Mouse (Mus musculus) embryonic fibroblast, embryonic 13.5 days (primary cell): ENCODE data around the gene Cenpe. TPM values are rescaled to one million over a fixed set of nuclear protein-coding genes. Genes with fewer than 3 reads are reported as not detected.
"Not testable (repeated sequence)": the region's sequence is repeated elsewhere in the genome, so short reads cannot be mapped to it uniquely, and the experiment has no call there.

ENCODE experiments used
- H3K27ac ChIP-seq: 2 replicates; pipeline ENCODE4 v1.5.1; 2012; ENCODE audit warnings: low read length, control low read depth, inconsistent platforms; ENCODE audit not compliant: insufficient read depth
- H3K4me1 ChIP-seq: 2 replicates; pipeline ENCODE4 v1.6.1; 2011; ENCODE audit warnings: low read length; ENCODE audit not compliant: control insufficient read depth, insufficient read depth
- H3K4me3 ChIP-seq: 2 replicates; pipeline ENCODE4 v1.5.1; 2011; ENCODE audit warnings: mild to moderate bottlenecking, control low read depth, low read length; ENCODE audit not compliant: insufficient read depth
- CTCF ChIP-seq: IDR thresholded peaks from 2 replicates; pipeline ENCODE4 v1.5.1; 2011; ENCODE audit warnings: mild to moderate bottlenecking, control low read depth, low read length, moderate library complexity, borderline replicate concordance; ENCODE audit not compliant: insufficient read depth
- POLR2A ChIP-seq: IDR thresholded peaks from 2 replicates; pipeline ENCODE4 v1.6.1; 2011; ENCODE audit warnings: low read depth, mild to moderate bottlenecking, control low read depth, low read length, moderate library complexity
- polyA plus RNA-seq: library from polyadenylated mRNA; stranded (reverse); fragments of >200 nt; gene quantifications from 2 replicates; pipeline ENCODE4 v1.2.4, GENCODE M21; 2011; ENCODE audit warnings: low read depth; ENCODE audit not compliant: missing spikeins, insufficient read length

Cenpe gene
- 32.3 and 46.1 TPM in 2 replicates for polyA plus RNA-seq

GRCm38 (mm10) chr3:135211805-135212657 is at the start of gene Cenpe:
Gene Cenpe, plus strand, starts transcription at chr3:135212537.
- H3K27ac ChIP-seq: peak within 1 kb of the TSS; percentile 89
- TF ChIP-seq CTCF: no peak
- TF ChIP-seq POLR2A: peak; percentile 34; the same call in 1 of the 2 replicates
- H3K4me1 ChIP-seq: peaks cover 4% of the 10 kb centered on the region; the same call in 1 of the 2 replicates
- H3K4me3 ChIP-seq: peak within 1 kb of the TSS; percentile 91

GRCm38 (mm10) chr3:135171898-135172446 is 40.4 kb upstream of the Cenpe start:
- no peak overlapping the region for H3K27ac ChIP-seq
- TF ChIP-seq POLR2A (no peak), CTCF (no peak)
- H3K4me3 ChIP-seq: no peak overlapping the region
- no peaks in the 10 kb centered on the region for H3K4me1 ChIP-seq

GRCm38 (mm10) chr3:135191861-135192260 is 20.5 kb upstream of the Cenpe start:
- Histone ChIP-seq H3K4me1 (no peaks in the 10 kb centered on the region), H3K27ac (no peak overlapping the region), H3K4me3 (no peak overlapping the region)
- no peak for TF ChIP-seq CTCF
- no peak for TF ChIP-seq POLR2A

- not testable (repeated sequence) for H3K27ac ChIP-seq, H3K4me1 ChIP-seq, H3K4me3 ChIP-seq
Measured at GRCm38 (mm10) chr3:135198051-135198450, 14.3 kb upstream of the Cenpe start.

GRCm38 (mm10) chr3:135200409-135201303 is 11.7 kb upstream of the Cenpe start:
- Histone ChIP-seq H3K4me3 (no peak overlapping the region), H3K27ac (no peak overlapping the region), H3K4me1 (no peaks in the 10 kb centered on the region)
- TF ChIP-seq POLR2A (no peak), CTCF (no peak)

- Histone ChIP-seq H3K27ac (no peak overlapping the region), H3K4me3 (no peak overlapping the region), H3K4me1 (no peaks in the 10 kb centered on the region)
- TF ChIP-seq CTCF (peak; percentile 51; the same call in 1 of the 2 replicates), POLR2A (no peak)
Measured at GRCm38 (mm10) chr3:135206621-135207020, 5.7 kb upstream of the Cenpe start.

GRCm38 (mm10) chr3:135212658-135213350 is 467 bp downstream of the Cenpe start:
- H3K4me3 ChIP-seq: peak overlapping the region; percentile 91
- no peak overlapping the region for H3K27ac ChIP-seq
- TF ChIP-seq POLR2A (peak; percentile 48; the same call in 1 of the 2 replicates), CTCF (no peak)
- H3K4me1 ChIP-seq: peaks cover 4% of the 10 kb centered on the region; the same call in 1 of the 2 replicates

GRCm38 (mm10) chr3:135232058-135232457 is 19.7 kb downstream of the Cenpe start:
- Histone ChIP-seq H3K4me1 (no peaks in the 10 kb centered on the region), H3K27ac (no peak overlapping the region), H3K4me3 (no peak overlapping the region)
- no peak for TF ChIP-seq CTCF
- no peak for TF ChIP-seq POLR2A

GRCm38 (mm10) chr3:135232462-135232861 is 20.1 kb downstream of the Cenpe start:
- Histone ChIP-seq H3K4me1 (no peaks in the 10 kb centered on the region), H3K27ac (no peak overlapping the region), H3K4me3 (no peak overlapping the region)
- no peak for TF ChIP-seq POLR2A
- no peak for TF ChIP-seq CTCF
